Mouse (Mus musculus): Measurements from ENCODE around the gene Epb41. TPM values are rescaled to one million over a fixed set of nuclear protein-coding genes. Genes with fewer than 3 reads are reported as not detected.

The Epb41 gene
- polyA plus RNA-seq, 1 experiment from 2014 or later, result 65.1 TPM

- H3K4me2 ChIP-seq, result no peak overlapping the region
- no peak overlapping the region for H3K27ac ChIP-seq
- H3K4me3 ChIP-seq (replicated peaks), result no peak overlapping the region
- H3K36me3 ChIP-seq, result peaks cover 4% of the 10 kb centered on the region; the same call in 1 of the 2 replicates
- 45% methylated on average over 4 of the region's 4 CpGs for WGBS
- no peak overlapping the region for H3K9ac ChIP-seq
- no peaks in the 10 kb centered on the region for H3K4me1 ChIP-seq
- ATAC-seq (replicated peaks; ENCODE audit: low FRiP score), result no peak
- H3K27me3 ChIP-seq, result no peaks in the 10 kb centered on the region
- H3K9me3 ChIP-seq (replicated peaks), result no peaks in the 10 kb centered on the region
These were observed 56.6 kb downstream of the Epb41 start for GRCm38 (mm10) chr4:132018547-132018946.

- ATAC-seq (replicated peaks; ENCODE audit: low FRiP score), result no peak
- H3K9me3 ChIP-seq (replicated peaks), result no peaks in the 10 kb centered on the region
- no peak overlapping the region for H3K4me3 ChIP-seq (replicated peaks)
- no peak overlapping the region for H3K9ac ChIP-seq
- no peaks in the 10 kb centered on the region for H3K4me1 ChIP-seq
- no peaks in the 10 kb centered on the region for H3K36me3 ChIP-seq
- H3K27ac ChIP-seq, result no peak overlapping the region
- 86% methylated on average over 3 of the region's 3 CpGs for WGBS
- H3K27me3 ChIP-seq, result no peaks in the 10 kb centered on the region
- no peak overlapping the region for H3K4me2 ChIP-seq
These were observed 59.7 kb downstream of the Epb41 start for GRCm38 (mm10) chr4:132015374-132015773.

- no peak overlapping the region for H3K9ac ChIP-seq
- H3K4me2 ChIP-seq, result no peak overlapping the region
- 76% methylated on average over 3 of the region's 3 CpGs for WGBS
- ATAC-seq (replicated peaks; ENCODE audit: low FRiP score), result no peak
- no peaks in the 10 kb centered on the region for H3K27me3 ChIP-seq
- no peak overlapping the region for H3K27ac ChIP-seq
- H3K4me3 ChIP-seq (replicated peaks), result no peak overlapping the region
- H3K4me1 ChIP-seq, result no peaks in the 10 kb centered on the region
- H3K9me3 ChIP-seq (replicated peaks), result no peaks in the 10 kb centered on the region
- H3K36me3 ChIP-seq, result peaks cover 5% of the 10 kb centered on the region
These were observed 63.5 kb downstream of the Epb41 start for GRCm38 (mm10) chr4:132011619-132012018.

GRCm38 (mm10) chr4:132010416-132010815 is 64.7 kb downstream of the Epb41 start:
- H3K27me3 ChIP-seq, result no peaks in the 10 kb centered on the region
- peaks cover 15% of the 10 kb centered on the region for H3K36me3 ChIP-seq
- H3K9me3 ChIP-seq (replicated peaks), result no peaks in the 10 kb centered on the region
- ATAC-seq (replicated peaks; ENCODE audit: low FRiP score), result no peak
- WGBS, result 84% methylated on average over 8 of the region's 8 CpGs
- H3K27ac ChIP-seq, result no peak overlapping the region
- H3K9ac ChIP-seq, result no peak overlapping the region
- H3K4me3 ChIP-seq (replicated peaks), result no peak overlapping the region
- H3K4me2 ChIP-seq, result no peak overlapping the region
- H3K4me1 ChIP-seq, result no peaks in the 10 kb centered on the region

GRCm38 (mm10) chr4:132008191-132008590 is 66.9 kb downstream of the Epb41 start:
- Histone ChIP-seq H3K36me3 (peaks cover 34% of the 10 kb centered on the region), H3K4me2 (no peak overlapping the region), H3K27ac (no peak overlapping the region), H3K9me3 (replicated peaks) (no peaks in the 10 kb centered on the region), H3K9ac (no peak overlapping the region), H3K4me3 (replicated peaks) (no peak overlapping the region), H3K27me3 (no peaks in the 10 kb centered on the region), H3K4me1 (no peaks in the 10 kb centered on the region)
- WGBS, result 81% methylated on average over 5 of the region's 5 CpGs
- no peak for ATAC-seq (replicated peaks; ENCODE audit: low FRiP score)

- no peak for ATAC-seq (replicated peaks; ENCODE audit: low FRiP score)
- no peaks in the 10 kb centered on the region for H3K4me1 ChIP-seq
- H3K9ac ChIP-seq, result no peak overlapping the region
- H3K27ac ChIP-seq, result no peak overlapping the region
- H3K4me3 ChIP-seq (replicated peaks), result no peak overlapping the region
- WGBS, result 88% methylated on average over 7 of the region's 7 CpGs
- H3K9me3 ChIP-seq (replicated peaks), result no peaks in the 10 kb centered on the region
- H3K36me3 ChIP-seq, result peaks cover 43% of the 10 kb centered on the region
- H3K4me2 ChIP-seq, result no peak overlapping the region
- no peaks in the 10 kb centered on the region for H3K27me3 ChIP-seq
These were observed 68.0 kb downstream of the Epb41 start for GRCm38 (mm10) chr4:132007123-132007522.

- H3K4me2 ChIP-seq, result no peak overlapping the region
- no peaks in the 10 kb centered on the region for H3K27me3 ChIP-seq
- no peak for ATAC-seq (replicated peaks; ENCODE audit: low FRiP score)
- H3K27ac ChIP-seq, result no peak overlapping the region
- H3K36me3 ChIP-seq, result peaks cover 44% of the 10 kb centered on the region
- no peak overlapping the region for H3K9ac ChIP-seq
- H3K9me3 ChIP-seq (replicated peaks), result no peaks in the 10 kb centered on the region
- WGBS, result 96% methylated on average over 7 of the region's 7 CpGs
- H3K4me1 ChIP-seq, result no peaks in the 10 kb centered on the region
- H3K4me3 ChIP-seq (replicated peaks), result no peak overlapping the region
These were observed 76.5 kb downstream of the Epb41 start for GRCm38 (mm10) chr4:131998641-131999040.

GRCm38 (mm10) chr4:131997476-131997875 is 77.6 kb downstream of the Epb41 start:
- H3K4me3 ChIP-seq (replicated peaks), result no peak overlapping the region
- no peak for ATAC-seq (replicated peaks; ENCODE audit: low FRiP score)
- no peaks in the 10 kb centered on the region for H3K27me3 ChIP-seq
- H3K4me1 ChIP-seq, result no peaks in the 10 kb centered on the region
- H3K4me2 ChIP-seq, result no peak overlapping the region
- peaks cover 37% of the 10 kb centered on the region for H3K36me3 ChIP-seq
- no peaks in the 10 kb centered on the region for H3K9me3 ChIP-seq (replicated peaks)
- H3K9ac ChIP-seq, result no peak overlapping the region
- no peak overlapping the region for H3K27ac ChIP-seq
- 79% methylated on average over 5 of the region's 5 CpGs for WGBS

- Histone ChIP-seq H3K9me3 (replicated peaks) (no peaks in the 10 kb centered on the region), H3K27me3 (no peaks in the 10 kb centered on the region), H3K36me3 (peaks cover 34% of the 10 kb centered on the region), H3K4me3 (replicated peaks) (no peak overlapping the region), H3K4me2 (no peak overlapping the region), H3K4me1 (no peaks in the 10 kb centered on the region), H3K9ac (no peak overlapping the region), H3K27ac (no peak overlapping the region)
- 56% methylated on average over 5 of the region's 5 CpGs for WGBS
- ATAC-seq (replicated peaks; ENCODE audit: low FRiP score), result no peak
These were observed 78.1 kb downstream of the Epb41 start for GRCm38 (mm10) chr4:131996985-131997384.

GRCm38 (mm10) chr4:131993792-131994191 is 81.3 kb downstream of the Epb41 start:
- Histone ChIP-seq H3K9me3 (replicated peaks) (no peaks in the 10 kb centered on the region), H3K27me3 (no peaks in the 10 kb centered on the region), H3K36me3 (peaks cover 35% of the 10 kb centered on the region), H3K4me1 (no peaks in the 10 kb centered on the region), H3K4me2 (no peak overlapping the region), H3K4me3 (replicated peaks) (no peak overlapping the region), H3K9ac (no peak overlapping the region), H3K27ac (no peak overlapping the region)
- WGBS, result 73% methylated on average over 3 of the region's 3 CpGs
- no peak for ATAC-seq (replicated peaks; ENCODE audit: low FRiP score)

- Histone ChIP-seq H3K4me1 (no peaks in the 10 kb centered on the region), H3K4me2 (no peak overlapping the region), H3K27ac (no peak overlapping the region), H3K9ac (no peak overlapping the region), H3K27me3 (no peaks in the 10 kb centered on the region), H3K4me3 (replicated peaks) (no peak overlapping the region), H3K36me3 (peaks cover 40% of the 10 kb centered on the region), H3K9me3 (replicated peaks) (no peaks in the 10 kb centered on the region)
- whole genome bisulfite sequencing, result 48% methylated on average over 4 of the region's 4 CpGs
- ATAC-seq (replicated peaks; ENCODE audit: low FRiP score), result no peak
These were observed 92.1 kb downstream of the Epb41 start for GRCm38 (mm10) chr4:131982881-131983538.

- Histone ChIP-seq H3K4me2 (no peak overlapping the region), H3K4me1 (no peaks in the 10 kb centered on the region), H3K9ac (no peak overlapping the region), H3K36me3 (peaks cover 34% of the 10 kb centered on the region), H3K9me3 (replicated peaks) (no peaks in the 10 kb centered on the region), H3K27me3 (no peaks in the 10 kb centered on the region), H3K4me3 (replicated peaks) (no peak overlapping the region), H3K27ac (no peak overlapping the region)
- no peak for ATAC-seq (replicated peaks; ENCODE audit: low FRiP score)
These were observed 93.4 kb downstream of the Epb41 start for GRCm38 (mm10) chr4:131981755-131982154.

- WGBS, result 23% methylated on average over 4 of the region's 4 CpGs
- ATAC-seq (replicated peaks; ENCODE audit: low FRiP score), result no peak
- Histone ChIP-seq H3K4me1 (no peaks in the 10 kb centered on the region), H3K4me3 (replicated peaks) (no peak overlapping the region), H3K4me2 (no peak overlapping the region), H3K9me3 (replicated peaks) (no peaks in the 10 kb centered on the region), H3K36me3 (peaks cover 70% of the 10 kb centered on the region), H3K9ac (no peak overlapping the region), H3K27ac (no peak overlapping the region), H3K27me3 (no peaks in the 10 kb centered on the region)
These were observed 97.9 kb downstream of the Epb41 start for GRCm38 (mm10) chr4:131977201-131977600.

Measured in kidney, embryonic 15.5 days (tissue).